Mouse (Mus musculus): ENCODE measurements around the gene Chaf1a.
"Not testable (repeated sequence)": the region's sequence is repeated elsewhere in the genome, so short reads cannot be mapped to it uniquely, and the experiment has no call there.

The Chaf1a gene

DNA sequence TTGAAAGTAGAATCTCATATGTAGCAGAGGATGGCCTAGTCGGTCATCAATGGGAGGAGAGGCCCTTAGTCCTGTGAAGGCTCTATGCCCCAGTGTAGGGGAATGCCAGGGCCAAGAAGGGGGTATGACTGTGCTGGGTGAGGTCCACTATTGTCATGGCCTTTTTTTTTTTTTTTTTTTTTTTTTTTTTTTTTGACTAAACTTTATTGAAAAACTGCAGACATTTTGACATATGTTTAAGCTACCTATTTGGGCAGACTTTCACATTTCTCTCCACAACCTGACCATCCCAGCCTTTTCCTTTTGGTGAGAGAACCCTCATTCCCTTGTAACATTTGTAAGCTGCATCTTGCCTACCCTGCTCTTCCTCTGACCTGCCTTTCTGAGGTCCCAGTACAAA, 52.1 kb downstream of the Chaf1a start:
- DNase-seq (ENCODE audit: low read depth, low spot score): no peak

DNA sequence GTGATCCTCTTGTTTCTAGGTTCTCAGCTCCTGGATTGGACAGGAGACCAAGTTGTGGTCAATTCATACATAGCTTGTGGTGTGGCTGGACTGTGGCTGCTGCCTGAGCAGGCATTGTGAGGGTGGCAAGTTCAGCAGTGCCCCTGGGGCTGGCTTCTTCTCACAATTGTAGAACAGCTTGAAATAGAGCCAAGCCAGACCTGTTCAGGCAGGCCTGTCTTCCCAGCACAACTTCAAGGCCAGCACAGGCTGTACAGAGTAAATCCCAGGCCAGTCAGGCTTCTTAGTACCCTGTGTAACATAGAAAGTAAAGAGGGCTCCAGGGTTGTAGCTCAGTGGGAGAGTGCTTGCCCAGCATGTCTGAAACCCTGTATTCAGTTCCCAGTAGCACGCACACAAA, 52.6 kb downstream of the Chaf1a start:
- no peak for DNase-seq (ENCODE audit: low read depth, low spot score)

DNA sequence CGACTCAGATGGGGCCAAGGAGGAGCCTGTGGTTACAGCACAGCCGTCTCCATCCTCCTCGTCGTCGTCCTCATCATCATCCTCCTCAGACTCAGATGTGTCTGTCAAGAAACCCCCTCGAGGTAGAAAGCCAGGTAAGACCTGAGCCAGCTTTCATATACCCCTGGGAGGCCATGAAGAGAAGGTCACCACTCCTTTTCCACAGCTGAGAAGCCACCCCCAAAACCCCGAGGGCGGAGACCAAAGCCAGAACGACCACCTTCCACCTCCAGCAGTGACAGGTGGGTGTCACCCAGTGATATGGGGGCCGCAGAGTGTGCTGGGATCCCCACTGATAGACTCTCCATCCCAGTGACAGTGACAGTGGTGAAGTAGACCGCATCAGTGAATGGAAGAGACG, 56.6 kb downstream of the Chaf1a start:
- DNase-seq (ENCODE audit: low read depth, low spot score): no peak

DNA sequence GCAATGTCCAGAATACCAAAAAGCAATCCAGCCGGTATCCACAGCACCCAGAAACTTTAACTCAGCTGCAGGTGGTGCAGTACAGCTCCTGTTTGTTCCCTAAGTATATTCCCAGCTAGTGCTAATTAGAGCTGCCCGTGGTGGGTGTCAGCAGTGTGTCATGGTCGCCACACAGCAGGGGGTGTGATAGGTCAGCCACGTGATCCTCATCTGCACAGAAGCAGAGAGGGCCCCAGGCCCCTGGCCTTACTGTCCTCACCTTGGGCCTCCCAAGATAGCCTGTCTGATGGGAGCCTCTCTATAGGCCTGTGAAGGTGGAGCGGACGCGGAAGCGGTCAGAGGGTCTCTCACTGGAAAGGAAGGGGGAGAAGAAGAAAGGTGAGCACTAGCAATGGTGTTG, 57.9 kb downstream of the Chaf1a start:
- DNase-seq (ENCODE audit: low read depth, low spot score): no peak

DNA sequence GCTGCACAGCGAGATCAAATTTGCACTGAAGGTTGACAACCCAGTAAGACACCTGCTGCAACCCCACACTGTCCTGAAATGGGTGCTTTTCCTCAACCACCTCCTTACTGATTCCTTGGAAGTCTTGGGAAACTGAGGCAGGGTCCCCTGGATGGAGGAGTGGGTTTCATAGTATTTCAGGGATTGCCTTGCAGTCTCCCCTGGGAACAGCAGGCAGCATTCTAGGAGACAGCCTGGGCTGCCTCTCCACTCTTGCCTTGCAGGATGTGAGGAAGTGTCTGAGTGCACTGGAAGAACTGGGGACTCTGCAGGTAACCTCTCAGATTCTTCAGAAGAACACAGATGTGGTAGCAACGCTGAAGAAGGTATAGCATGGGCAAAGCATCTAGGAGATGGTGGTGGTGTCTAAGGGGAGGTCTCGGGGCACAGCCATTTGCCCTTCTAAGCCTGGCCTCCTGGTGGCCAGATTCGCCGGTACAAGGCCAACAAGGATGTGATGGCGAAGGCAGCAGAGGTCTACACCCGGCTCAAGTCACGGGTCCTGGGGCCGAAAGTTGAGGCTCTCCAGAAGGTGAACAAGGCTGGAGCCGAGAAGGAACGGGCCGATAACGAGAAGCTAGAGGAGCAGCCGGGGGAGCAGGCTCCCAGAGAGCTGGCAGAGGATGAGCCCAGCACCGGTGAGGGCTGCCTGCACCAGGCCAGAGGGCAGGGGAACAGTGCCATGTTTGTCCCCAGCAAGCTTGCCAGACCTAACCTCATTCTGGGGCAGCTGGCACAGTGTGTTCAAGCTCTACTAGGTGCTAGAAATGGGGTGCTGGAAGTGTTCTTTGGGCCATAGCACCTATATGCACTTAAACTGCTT, 58.7 kb downstream of the Chaf1a start:
- DNase-seq (ENCODE audit: low read depth, low spot score): no peak

DNA sequence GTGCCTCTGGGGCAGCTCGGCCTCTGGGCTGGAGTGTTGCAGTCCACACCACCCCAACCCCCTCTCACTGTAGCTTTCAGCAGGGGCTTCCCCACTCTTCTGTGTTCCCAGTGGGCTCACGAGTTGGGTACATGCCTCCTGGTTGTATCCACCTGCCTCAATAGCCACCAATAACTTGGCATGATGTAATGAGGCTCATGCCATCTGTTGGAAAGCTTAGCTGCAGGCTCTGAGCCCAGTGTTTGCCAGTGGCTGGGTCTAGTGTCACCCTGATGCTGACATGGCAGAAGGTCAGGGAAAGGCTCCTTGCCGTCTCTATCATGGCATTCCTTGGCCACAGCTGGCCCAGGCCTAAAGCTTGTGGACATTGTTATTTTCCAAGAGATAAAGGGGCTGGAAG, 60.6 kb downstream of the Chaf1a start:
- no peak for DNase-seq (ENCODE audit: low read depth, low spot score)

DNA sequence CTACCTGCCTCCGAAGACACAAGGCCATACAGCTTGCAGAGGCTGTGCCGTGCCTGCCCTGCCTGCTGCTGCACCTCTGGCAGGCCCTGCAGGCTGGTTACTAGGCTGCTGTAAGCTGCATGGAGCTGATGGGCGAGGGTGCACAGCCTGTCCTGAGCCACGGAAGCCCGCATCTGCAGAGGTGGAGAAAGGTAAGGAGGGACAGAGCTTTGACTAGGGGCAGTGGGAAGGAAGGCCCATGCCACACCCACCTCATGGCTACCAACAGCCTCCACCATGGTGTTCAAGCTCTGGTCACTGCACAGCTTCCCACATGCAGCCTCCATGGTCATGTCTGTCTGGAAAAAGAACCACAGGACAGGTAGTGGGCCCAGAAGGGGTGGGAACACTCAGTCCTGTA, 61.9 kb downstream of the Chaf1a start:
- no peak for DNase-seq (ENCODE audit: low read depth, low spot score)

DNA sequence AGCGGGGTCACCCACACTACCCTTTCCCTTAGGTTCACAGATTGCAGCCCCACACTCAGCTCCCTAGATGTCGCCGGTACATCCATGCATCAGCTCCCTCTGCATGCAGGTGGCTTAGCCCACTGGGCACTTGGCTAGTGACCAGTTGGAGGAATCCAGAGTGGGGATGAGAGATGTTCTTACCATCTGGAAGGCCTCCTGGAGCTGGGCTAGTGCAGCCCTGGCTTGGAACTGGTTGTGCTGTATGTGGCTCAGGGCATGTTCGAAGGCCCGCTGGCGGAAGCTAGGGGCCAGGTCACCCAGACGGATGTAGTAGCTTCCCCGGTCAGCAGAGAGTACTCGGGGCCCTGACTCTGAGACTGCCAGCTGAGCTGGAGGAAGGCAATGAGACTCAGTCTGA, 62.7 kb downstream of the Chaf1a start:
- no peak for DNase-seq (ENCODE audit: low read depth, low spot score)

DNA sequence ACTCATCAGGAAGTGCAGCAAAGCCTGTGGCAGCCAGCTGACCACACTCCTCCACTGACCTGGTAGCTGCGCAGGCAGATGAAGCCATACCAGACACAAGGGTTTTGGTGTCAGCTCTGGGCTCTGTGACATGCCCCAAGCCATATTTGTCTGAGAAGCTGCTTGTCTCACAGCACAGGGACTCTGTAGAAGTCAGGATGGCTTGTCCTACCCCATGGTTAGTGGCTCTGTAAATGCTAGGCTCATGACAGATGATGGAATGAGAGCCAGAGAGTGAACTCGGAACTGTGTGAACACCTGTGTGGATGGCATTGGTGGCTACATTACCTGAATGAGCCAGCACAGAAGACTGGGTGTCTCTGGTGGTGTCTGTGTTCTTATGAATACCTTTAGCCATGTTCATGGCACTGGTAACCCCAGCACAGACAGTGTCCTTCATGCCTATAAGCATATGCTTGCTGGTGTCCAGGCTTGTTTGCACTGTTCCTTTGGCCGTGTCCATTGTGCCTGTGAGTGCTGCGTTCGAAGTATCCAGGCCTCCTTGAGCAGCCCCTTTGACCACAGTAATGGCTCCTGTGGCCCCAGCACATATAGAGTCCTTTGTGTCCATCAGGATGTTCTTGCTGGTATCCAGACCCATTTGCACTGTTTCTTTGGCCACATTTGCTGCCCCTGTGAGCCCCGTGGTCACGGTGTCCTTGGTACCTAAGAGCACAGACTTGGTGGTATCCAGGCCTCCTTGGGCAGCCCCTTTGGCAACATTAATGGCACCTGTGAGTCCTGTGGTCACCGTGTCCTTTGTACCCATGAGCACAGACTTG, 63.4 kb downstream of the Chaf1a start:
- no peak for DNase-seq (ENCODE audit: low read depth, low spot score)

DNA sequence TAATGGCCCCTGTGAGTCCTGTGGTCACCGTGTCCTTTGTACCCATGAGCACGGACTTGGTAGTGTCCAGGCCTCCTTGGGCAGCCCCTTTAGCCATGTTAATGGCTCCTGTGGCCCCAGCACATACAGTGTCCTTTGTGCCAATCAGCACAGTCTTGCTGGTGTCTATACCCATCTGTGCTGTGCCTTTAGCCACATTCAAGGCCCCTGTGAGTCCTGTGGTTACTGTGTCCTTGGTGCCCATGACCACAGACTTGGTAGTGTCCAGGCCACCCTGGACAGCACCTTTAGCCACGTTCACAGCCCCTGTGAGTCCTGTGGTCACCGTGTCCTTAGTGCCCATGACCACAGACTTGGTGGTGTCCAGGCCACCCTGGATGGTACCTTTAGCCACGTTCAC, 64.6 kb downstream of the Chaf1a start:
- not testable (repeated sequence) for DNase-seq (ENCODE audit: low read depth, low spot score)

DNA sequence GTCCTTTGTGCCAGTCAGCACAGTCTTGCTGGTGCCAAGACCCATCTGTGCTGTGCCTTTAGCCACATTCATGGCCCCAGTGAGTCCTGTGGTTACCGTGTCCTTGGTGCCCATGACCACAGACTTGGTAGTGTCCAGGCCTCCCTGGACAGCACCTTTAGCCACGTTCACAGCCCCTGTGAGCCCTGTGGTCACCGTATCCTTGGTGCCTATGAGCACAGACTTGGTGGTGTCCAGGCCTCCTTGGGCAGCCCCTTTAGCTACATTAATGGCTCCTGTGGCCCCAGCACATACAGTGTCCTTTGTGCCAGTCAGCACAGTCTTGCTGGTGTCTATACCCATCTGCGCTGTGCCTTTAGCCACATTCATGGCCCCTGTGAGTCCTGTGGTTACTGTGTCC, 66.2 kb downstream of the Chaf1a start:
- not testable (repeated sequence) for DNase-seq (ENCODE audit: low read depth, low spot score)

DNA sequence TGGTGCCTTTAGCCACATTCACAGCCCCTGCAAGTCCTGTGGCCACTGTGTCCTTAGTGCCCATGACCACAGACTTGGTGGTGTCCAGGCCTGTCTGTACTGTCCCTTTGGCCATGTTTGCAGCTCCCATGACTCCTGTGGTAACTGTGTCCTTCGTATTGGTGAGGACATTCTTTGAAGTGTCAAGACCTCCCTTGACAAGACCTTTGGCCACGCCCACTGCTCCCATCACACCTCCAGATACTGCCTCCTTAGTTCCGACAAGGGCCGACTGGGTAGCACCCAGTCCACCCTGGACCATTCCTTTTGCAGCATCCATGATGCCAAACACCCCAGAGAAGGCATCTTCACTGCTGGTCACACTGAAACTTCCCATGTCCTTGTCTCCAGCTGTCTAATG, 66.7 kb downstream of the Chaf1a start:
- no peak for DNase-seq (ENCODE audit: low read depth, low spot score)

DNA sequence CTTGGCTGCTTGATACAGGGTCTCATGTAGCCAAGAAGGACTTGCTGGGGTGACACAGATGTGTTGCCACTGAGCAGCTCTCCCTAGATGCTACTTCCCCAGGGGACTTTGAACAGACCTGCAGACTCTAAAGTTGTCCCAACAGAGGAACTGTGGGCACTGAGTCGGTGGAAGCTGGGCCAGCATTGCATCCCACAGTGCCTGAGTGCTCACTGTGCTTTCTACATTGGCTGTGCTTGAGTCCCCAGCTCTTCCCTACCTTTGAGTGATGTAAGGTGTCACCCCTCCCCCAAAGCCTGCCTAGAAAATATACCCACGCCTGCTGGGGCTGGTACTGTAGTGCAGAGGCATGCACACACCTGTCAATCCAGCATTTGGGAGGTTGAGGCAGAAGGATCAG, 67.5 kb downstream of the Chaf1a start:
- DNase-seq (ENCODE audit: low read depth, low spot score): no peak

DNA sequence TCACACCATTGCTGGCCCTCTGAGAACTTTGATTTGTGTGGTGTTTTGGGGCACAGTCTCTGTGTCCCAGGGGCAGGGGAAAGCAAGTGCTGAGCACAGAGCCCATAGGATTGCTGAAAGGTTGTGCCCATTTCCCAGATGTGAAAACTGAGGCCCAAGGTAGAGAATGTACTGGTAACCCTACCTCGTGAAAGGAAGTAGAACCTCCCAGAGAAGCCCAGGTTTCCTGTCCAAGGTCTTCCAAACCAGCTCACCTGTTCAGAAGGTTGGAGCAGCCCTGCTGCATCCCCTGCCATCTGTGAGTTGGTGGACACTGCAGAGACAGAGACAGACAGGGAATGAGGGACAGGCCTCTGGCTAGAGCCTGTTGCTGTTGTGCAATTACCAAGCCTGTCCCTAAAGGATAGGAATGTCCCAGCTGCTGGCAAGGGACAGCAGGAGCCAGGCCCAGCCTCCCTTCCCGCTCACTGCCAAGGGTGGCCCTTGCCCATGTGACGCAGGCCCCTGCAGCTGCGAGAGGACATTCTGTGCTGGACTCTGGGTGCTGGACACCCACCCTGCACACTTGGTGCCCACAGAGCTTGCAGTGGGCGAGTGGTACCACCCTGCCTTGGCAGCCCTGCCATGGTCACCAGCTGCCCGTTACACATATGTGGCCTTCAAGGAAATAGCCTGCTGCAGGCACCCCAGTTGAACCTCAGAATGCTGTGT, 68.2 kb downstream of the Chaf1a start:
- no peak for DNase-seq (ENCODE audit: low read depth, low spot score)

DNA sequence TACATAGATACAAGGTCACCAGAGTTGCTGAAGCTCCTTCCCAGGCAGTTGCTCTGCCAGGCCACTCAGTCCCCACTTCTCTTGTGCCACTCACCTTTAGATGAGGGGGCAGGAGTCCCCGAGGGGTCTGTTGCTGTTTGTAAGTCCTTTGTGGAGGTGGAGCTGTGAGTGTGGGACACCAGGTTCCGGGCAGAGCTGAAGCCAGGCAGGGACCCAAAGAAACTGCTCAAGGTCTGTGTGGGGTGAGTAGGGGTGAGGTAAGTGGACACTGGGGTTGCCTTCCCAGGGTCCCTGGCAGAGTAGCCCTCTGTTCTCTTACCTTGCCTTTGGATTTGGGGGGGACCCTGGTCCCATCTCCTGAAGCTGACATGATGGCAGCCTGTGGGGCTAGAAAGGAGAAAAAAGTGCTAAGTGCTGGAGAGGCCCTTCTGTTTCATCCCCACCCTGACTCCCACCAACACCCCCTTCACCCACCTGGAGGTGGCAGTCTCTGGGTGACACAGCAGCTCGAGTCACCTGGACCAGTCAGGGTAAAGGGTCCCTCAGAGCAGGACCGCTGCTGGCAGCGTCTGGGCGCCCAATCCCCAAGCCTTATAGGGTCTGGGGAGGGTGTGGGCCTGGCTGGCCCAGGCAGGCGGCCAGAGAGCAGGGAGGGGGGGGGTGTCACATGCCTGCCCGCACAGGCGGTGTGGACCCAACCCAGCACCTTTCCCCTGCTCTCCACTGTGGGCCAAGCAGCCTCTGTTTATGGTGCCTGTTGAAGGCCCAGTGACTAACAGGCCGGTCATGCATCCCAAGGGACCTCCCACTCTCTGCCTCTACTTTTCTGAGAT, 69.2 kb downstream of the Chaf1a start, which contains the start of gene Plin4:
Plin4 (minus strand) TSS at position 585 of the 833 bp plus-strand sequence.
- no peak for DNase-seq (ENCODE audit: low read depth, low spot score)

DNA sequence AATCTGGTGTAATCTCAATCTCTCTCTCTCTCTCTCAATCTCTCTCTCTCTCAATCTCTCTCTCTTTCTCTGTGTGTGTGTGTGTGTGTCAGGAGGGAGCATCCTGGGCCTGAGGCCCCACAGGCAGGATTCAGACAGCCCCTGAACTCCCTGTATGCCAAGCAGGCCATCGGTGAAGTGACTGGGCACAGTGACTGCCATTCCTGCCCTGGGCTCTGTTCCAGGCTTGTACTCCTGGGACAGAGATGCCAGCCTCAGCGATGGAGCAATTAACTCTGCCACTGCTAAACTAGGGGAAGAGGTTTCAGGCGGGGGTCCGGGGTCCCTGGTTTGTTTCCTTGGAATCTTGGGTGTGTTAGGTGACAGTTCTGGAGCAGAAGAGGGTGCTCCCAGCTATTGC, 70.3 kb downstream of the Chaf1a start:
- no peak for DNase-seq (ENCODE audit: low read depth, low spot score)

DNA sequence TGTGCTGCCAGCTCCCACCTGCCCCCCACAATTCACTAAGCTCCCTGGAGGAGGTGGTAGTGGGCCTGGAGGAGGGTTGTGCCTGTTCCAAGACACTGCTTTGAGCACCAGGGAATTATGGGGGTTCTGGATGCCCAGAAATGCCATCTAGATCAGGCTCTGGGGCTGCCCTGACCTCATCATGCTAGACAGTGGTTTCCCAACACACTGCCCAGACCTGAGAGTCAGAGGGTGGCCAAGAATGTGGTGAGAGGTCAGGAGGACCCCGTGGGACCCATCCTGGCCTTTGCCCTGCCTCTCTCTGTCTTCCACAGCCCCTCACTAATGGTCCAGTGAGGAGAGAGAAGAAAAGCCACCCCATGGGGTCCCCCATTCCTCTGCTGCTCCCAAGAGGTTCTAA, 70.8 kb downstream of the Chaf1a start:
- no peak for DNase-seq (ENCODE audit: low read depth, low spot score)

DNA sequence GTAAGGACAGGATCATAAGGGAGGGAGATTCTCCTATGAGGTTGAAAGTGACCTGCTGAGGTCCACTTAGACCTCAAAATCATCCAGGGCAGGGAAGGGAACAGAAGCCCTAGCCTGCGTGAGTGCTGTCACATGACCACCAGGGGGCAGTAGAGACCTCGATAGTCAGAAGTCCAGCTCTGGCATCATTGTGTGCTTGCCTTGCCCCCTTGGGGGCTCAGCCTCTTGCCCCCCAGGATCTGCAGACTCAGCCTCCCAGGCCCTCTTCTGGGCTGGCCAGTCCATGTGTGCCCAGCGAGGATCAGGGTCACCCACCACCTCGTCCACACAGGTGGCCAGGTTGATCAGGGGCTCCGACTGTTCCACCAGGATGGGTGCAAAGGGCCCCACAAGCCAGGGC, 71.6 kb downstream of the Chaf1a start:
- peak; percentile 60 for DNase-seq (ENCODE audit: low read depth, low spot score)

DNA sequence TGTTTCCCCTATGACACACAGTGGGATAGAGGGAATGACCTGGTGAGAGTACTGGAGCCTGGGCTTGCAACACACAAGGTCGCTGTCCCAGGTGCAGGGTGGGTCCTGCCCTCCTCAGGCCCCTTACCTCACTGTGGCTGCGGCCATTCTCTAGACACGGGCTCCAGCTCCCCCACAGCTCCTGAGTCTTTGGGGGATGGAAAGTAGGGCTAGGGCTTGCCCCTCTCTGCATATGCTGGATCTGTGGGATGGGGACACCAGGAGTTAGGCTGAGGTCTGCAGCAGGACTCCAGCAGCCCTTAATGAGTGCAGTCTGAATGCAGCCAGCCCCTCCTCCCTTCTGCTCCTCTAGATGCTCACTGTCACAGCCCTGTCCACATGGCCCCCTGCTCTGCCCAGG, 72.5 kb downstream of the Chaf1a start:
- DNase-seq (ENCODE audit: low read depth, low spot score): no peak

DNA sequence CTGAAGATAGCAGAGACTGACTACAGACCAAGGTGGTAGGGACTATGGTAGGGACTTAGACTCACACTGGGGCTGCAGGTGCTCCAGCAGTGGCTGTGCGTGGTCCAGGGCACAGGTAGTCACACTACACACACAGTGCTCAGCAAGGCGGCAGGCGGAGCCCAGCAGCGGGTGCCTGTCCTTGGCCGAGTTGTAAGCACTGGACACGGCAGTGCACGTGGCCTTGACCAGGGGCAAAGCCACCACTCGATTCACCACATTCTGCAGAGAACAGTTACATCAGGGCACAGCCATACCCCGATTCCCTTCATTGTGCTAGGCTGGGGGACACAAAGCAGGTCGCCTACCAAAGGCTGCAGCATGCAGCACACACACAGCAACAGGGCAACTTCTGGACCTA, 76.0 kb downstream of the Chaf1a start:
- no peak for DNase-seq (ENCODE audit: low read depth, low spot score)

DNA sequence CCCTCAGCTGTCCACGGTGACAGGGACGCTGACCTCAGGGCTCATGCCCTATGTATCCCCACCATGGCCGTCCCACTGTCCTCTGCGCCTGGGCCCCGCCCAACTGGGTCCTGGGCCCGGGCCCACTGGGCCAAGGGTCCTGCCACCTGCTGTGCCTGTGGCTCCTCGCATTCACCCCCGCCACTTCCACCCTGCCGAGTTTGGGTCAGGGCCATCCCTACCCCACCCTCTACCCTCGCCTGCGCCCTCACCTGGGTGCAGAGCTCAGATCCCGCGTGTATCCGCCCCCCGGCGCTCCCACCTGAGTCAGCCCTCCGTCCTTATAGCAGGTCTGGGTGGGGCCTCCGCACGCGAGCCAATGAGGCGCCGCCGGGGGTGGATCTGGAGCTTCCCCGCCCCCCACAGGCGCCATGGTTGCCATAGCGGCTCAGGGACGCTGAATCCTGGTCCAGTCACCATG, 77.0 kb downstream of the Chaf1a start, which contains the start of gene Plin5:
Plin5 (minus strand) TSS at position 346 of the 460 bp plus-strand sequence.
- DNase-seq (ENCODE audit: low read depth, low spot score): no peak

Data from CD4-positive helper T cell, adult 2 months (primary cell).